Mouse (Mus musculus): ENCODE measurements at regions not wholly inside any gene's neighbourhood (a gene's known extent, or its start where the extent isn't known, plus 50 kb on each side); places are given as distances from the start of the nearest gene placed in this dataset.

DNA sequence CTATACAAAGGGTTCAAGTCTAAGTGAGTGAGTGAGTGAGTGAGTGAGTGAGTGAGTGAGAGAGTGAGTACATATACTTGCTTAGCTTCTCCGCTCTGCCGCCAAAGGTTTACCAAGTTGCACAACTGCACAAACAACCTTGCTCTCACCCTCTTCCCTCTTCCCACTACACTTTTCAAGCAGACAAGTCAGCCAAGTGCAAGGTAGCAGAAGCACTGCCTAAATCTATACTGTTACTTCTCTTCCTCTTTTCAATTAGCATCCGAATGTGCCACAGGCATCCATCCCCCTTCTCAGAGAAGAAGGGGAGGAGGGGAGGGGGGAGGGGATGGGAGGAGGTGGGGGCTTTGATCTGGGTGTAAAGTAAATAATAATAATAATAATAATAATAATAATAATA, 80.4 kb upstream of the Paip1 start:
- in situ Hi-C loops (cut with MboI, MseI) = no loop called here

DNA sequence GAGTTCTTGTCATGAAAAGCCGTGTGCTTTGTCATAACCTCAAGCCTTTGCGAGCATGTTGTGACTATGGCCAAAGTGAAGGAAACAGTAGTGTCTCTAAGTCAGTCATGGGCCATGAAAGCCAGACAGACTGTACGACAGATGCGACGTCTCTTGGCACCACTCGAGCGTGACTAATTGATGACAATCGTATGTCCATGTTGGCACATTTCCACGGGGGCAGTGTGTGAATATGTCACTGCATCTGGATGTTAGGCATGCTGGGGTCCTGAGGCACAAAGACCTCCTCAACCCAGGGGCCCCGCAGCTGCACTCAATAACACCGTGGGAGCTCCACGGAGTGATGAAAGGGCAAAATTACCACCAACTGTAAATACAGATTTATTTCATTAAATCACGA, 77.1 kb upstream of the Paip1 start:
- in situ Hi-C loops (cut with MboI, MseI) = no loop called here

- in situ Hi-C loops (cut with MboI, MseI) = no loop called here
Observed at GRCm38 (mm10) chr13:119358696-119359095, 69.7 kb upstream of the Paip1 start.

DNA sequence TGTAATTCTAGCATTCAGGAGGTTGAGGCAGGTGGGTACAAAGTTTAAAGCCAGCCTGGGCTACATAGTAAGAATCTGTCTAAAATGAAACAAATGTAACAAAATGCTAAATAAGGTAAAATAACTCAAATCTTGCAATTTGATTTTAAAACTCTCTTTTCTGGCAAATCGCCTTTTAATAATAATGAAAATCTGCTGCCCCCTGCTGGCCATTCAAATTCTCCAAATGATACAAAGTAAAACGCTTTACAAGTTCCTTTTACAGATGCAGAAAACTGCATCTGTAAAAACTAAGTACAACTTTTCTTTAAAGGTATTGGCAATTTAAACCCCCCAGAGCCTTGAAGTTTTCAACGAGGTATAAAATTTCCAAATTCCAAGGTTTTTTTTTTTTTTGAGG, 65.0 kb upstream of the Paip1 start:
- in situ Hi-C loops (cut with MboI, MseI) = no loop called here

- in situ Hi-C loops (cut with MboI, MseI) = no loop called here
Observed at GRCm38 (mm10) chr13:119364160-119364559, 64.2 kb upstream of the Paip1 start.

DNA sequence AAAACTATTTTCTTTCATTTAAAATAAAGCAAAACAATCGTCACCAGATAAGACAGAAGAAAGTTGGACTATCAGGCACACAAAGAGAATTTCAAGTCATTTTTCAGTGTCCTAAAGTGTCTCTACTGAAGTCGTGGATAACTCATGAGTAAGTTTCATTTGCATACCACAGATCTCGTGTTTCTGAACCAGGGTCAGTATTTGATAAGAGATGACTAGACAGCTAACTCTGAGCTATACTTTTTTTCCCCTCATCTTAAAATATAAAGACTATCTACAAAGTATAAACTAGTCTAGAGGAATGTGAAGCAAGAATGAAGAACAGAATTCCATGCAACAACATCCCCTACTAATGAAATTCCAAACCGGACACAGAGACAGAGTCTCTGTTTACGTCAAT, 60.9 kb upstream of the Paip1 start:
- in situ Hi-C loops (cut with MboI, MseI) = no loop called here

GRCm38 (mm10) chr13:119378404-119379037, 49.9 kb upstream of the Paip1 start:
- in situ Hi-C loops (cut with MboI, MseI) = loop anchor here (5.0 kb wide), 1 partner anchor 976 kb away; no protein-coding TSS in a partner anchor

Measured in T-helper 1 cell (primary cell).